Mouse (Mus musculus): ENCODE results near the gene Lepr. TPM values are rescaled to one million over a fixed set of nuclear protein-coding genes. Genes with fewer than 3 reads are reported as not detected.
"Not testable (repeated sequence)": the region's sequence is repeated elsewhere in the genome, so short reads cannot be mapped to it uniquely, and the experiment has no call there.

Lepr gene
- polyA plus RNA-seq, 1 experiment from 2014 or later = 3.9 TPM

DNA sequence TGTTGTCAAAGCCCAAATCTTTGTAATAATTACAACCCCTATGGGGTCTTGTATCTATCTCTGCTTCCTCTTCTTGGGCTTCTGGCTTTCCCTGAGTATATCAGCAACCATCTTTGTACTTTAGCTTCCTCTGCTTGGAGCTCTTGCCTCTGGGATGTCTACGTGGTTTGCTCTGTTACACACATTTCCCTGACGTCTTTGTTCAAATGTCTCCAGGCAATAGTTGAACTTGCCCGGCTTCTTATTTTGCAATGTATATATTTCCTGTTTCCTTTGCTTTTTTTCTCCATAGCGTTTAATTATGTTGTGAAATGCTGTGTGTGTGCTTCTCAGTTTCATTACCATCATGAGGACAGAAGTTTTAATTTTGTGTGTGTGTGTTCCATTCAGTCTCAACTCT, 4.5 kb downstream of the Lepr start:
- Histone ChIP-seq H3K4me1 (0 out of 2 replicates have a peak, but pooled peaks cover 9% of the 10 kb centered on the region), H3K9me3 (no peaks in the 10 kb centered on the region), H3K27ac (no peak overlapping the region), H3K36me3 (no peaks in the 10 kb centered on the region), H3K4me2 (replicated peaks) (no peak overlapping the region), H3K27me3 (replicated peaks) (peaks cover 17% of the 10 kb centered on the region), H3K4me3 (no peak overlapping the region), H3K9ac (no peak overlapping the region)
- 85% methylated on average over 4 of the region's 4 CpGs for WGBS
- ATAC-seq (ENCODE audit: low FRiP score, low read depth) = no peak

DNA sequence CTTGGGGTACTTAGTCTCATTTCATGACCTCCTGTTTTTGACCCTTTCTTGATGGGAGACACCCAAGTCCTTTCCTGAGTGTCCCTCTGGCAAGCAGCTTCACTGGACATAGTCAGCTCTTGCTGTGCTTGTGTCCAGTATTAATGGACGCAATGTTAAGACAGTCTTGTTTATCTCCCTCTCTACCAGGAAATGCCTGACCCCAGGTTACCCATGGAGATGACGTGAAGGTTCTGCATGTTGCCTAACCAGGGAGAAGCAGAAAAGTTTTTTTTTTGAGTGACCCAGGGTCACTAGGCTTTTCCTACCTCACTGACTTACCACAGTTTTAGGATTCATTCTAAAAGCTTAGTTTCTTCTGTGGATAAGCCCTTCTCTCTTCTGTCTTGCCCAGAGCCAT, 24.8 kb downstream of the Lepr start:
- Histone ChIP-seq H3K4me1 (no peaks in the 10 kb centered on the region), H3K27me3 (replicated peaks) (no peaks in the 10 kb centered on the region), H3K27ac (no peak overlapping the region), H3K9ac (no peak overlapping the region), H3K36me3 (no peaks in the 10 kb centered on the region), H3K4me2 (replicated peaks) (no peak overlapping the region), H3K4me3 (no peak overlapping the region), H3K9me3 (no peaks in the 10 kb centered on the region)
- WGBS = 74% methylated on average over 2 of the region's 2 CpGs
- no peak for ATAC-seq (ENCODE audit: low FRiP score, low read depth)

DNA sequence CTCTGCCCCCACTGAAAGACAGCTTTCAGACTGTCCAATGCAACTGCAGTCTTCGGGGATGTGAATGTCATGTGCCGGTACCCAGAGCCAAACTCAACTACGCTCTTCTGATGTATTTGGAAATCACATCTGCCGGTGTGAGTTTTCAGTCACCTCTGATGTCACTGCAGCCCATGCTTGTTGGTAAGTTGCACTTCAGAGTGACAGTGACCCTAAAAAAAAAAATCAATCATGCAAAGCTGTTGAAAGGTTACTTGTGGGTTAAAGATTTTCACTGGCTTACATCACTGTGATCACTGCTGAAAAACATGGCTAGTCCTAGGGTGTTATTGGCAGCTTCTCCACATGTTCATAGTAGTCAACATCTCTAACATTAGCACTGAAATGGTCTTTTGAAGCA, 28.3 kb downstream of the Lepr start:
- Histone ChIP-seq H3K9me3 (no peaks in the 10 kb centered on the region), H3K4me2 (replicated peaks) (no peak overlapping the region), H3K4me3 (no peak overlapping the region), H3K9ac (no peak overlapping the region), H3K4me1 (no peaks in the 10 kb centered on the region), H3K27ac (no peak overlapping the region), H3K27me3 (replicated peaks) (no peaks in the 10 kb centered on the region), H3K36me3 (no peaks in the 10 kb centered on the region)
- no peak for ATAC-seq (ENCODE audit: low FRiP score, low read depth)
- WGBS = 94% methylated on average over 4 of the region's 4 CpGs

DNA sequence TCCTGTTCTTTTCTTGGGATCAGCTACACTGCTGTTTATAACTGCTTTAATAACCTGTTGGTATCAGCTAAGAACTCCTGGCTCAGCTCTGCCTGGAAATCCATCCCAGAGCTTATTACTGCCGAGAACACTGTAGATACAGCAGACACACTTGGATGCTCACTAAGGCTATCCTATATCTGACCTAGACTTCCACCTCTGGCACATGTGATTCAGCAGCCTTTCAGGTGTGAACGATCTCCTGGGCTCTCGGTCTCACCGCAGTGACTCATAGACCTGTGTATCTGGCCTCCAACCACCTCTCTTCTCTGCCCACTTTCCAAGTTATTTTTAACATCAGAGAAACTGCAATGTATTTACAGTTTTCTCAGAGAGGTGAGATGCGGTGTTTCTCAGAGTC, 43.3 kb downstream of the Lepr start:
- no peak overlapping the region for H3K4me3 ChIP-seq
- H3K27ac ChIP-seq = no peak overlapping the region
- 90% methylated on average over 5 of the region's 5 CpGs for WGBS
- H3K9ac ChIP-seq = no peak overlapping the region
- H3K9me3 ChIP-seq = no peaks in the 10 kb centered on the region
- no peak overlapping the region for H3K4me2 ChIP-seq (replicated peaks)
- H3K36me3 ChIP-seq = no peaks in the 10 kb centered on the region
- no peak for ATAC-seq (ENCODE audit: low FRiP score, low read depth)
- H3K27me3 ChIP-seq (replicated peaks) = no peaks in the 10 kb centered on the region
- H3K4me1 ChIP-seq = no peaks in the 10 kb centered on the region

DNA sequence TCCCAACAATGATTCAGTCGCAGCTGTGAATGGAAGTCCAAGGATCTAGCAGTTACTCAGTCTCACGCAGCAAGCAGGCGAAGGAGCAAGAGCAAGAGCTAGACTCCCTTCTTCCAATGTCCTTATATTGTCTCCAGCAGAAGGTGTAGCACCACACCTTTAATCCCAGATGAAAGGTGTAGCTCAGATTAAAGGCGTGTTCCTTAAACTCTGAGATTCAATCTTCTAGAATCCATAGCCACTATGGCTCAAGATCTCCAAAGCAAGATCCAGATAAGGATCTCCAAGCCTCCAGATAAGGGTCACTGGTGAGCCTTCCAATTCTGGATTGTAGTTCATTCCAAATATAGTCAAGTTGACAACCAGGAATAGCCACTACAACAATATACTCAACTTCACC, 126.7 kb downstream of the Lepr start, which contains the start of gene B020004J07Rik:
TSS of gene B020004J07Rik (minus strand) at position 101 of the 400 bp plus-strand sequence.
- ATAC-seq (ENCODE audit: low FRiP score, low read depth); H3K36me3 ChIP-seq; H3K4me3 ChIP-seq; H3K9ac ChIP-seq; H3K4me1 ChIP-seq; H3K4me2 ChIP-seq (replicated peaks); H3K27ac ChIP-seq; H3K9me3 ChIP-seq; H3K27me3 ChIP-seq (replicated peaks): not testable (repeated sequence)
- WGBS = 98% methylated on average over 4 of the region's 4 CpGs

DNA sequence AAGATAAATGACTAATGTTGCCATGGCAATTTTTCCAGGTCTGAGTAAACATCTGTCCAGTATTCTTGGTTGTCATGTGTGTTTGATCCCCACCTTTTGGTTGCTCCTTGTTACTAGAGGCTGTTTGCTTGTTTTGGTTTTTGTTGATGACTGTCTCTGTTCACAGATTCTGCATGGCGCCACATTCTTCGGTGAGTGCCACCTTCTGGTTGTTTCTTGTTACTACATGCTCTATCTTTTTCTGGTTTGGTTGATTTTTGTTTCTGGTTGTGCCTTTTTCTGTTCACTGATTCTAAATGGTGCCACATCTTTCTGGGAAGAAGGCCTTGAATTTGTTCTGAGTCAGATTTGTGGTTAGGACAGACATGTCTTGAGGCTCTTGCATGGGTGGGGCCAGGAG, 133.7 kb downstream of the Lepr start:
- Histone ChIP-seq H3K4me2 (replicated peaks) (no peak overlapping the region), H3K9me3 (peaks cover 10% of the 10 kb centered on the region), H3K4me1 (no peaks in the 10 kb centered on the region), H3K9ac (no peak overlapping the region), H3K27me3 (replicated peaks) (no peaks in the 10 kb centered on the region), H3K27ac (no peak overlapping the region), H3K36me3 (no peaks in the 10 kb centered on the region), H3K4me3 (no peak overlapping the region)
- 79% methylated on average over 2 of the region's 2 CpGs for WGBS
- no peak for ATAC-seq (ENCODE audit: low FRiP score, low read depth)

DNA sequence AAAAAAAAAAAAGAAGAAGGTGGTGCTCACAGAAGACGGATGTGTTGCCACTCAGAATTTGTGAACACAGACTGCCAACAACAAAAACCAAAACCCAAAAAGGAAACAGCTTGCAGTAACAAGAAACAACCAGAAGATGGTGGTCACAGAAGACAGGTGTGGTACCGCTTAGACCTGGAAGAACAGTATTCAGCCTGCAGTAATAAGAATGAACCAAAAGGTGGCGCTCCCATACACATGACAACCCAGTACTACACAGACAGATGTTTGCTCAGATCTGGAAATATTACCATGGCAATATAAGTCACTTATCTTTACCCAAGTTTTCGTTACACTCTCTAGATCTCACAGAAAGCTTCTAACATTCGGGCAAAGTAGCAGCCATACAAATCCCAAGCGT, 143.7 kb downstream of the Lepr start:
- no peak overlapping the region for H3K27ac ChIP-seq
- 49% methylated on average over 6 of the region's 6 CpGs for WGBS
- no peaks in the 10 kb centered on the region for H3K27me3 ChIP-seq (replicated peaks)
- no peak overlapping the region for H3K9ac ChIP-seq
- no peaks in the 10 kb centered on the region for H3K36me3 ChIP-seq
- no peak for ATAC-seq (ENCODE audit: low FRiP score, low read depth)
- H3K9me3 ChIP-seq = no peaks in the 10 kb centered on the region
- H3K4me1 ChIP-seq = no peaks in the 10 kb centered on the region
- H3K4me2 ChIP-seq (replicated peaks) = no peak overlapping the region
- H3K4me3 ChIP-seq = no peak overlapping the region

DNA sequence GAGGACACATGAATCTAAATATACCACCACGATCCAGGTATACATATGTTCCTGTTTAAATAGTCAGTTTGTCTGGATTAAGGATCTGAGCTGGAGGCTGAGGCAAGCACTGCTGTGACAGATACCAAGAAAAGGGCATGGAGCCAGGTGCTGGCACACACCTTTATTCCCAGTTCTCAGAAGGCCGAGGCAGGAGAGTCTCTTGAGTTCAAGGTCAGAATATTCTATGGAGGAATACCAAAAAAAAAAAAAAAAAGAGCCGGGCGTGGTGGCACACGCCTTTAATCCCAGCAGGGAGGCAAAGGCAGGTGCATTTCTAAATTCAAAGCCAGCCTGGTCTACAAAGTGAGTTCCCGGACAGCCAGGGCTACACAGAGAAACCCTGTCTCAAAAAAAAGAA, 145.1 kb downstream of the Lepr start:
- Histone ChIP-seq H3K4me2 (replicated peaks) (no peak overlapping the region), H3K9me3 (no peaks in the 10 kb centered on the region), H3K27ac (no peak overlapping the region), H3K4me3 (no peak overlapping the region), H3K27me3 (replicated peaks) (no peaks in the 10 kb centered on the region), H3K9ac (no peak overlapping the region), H3K36me3 (no peaks in the 10 kb centered on the region), H3K4me1 (no peaks in the 10 kb centered on the region)
- no peak for ATAC-seq (ENCODE audit: low FRiP score, low read depth)
- WGBS = 89% methylated on average over 6 of the region's 6 CpGs

Other genes starting within 250 kb of the Lepr start
- gene Dnajc6, start 220.8 kb upstream of the Lepr start, polyA plus RNA-seq (2016; fragmentation: Nextera tagmentation; extraction: Ambion mirVana) = 17.8 and 22.6 TPM in 2 replicates
- gene Leprot, start 69.7 kb upstream of the Lepr start, polyA plus RNA-seq (2016; fragmentation: Nextera tagmentation; extraction: Ambion mirVana) = 70.4 and 73.8 TPM in 2 replicates
- not detected in 2 replicates for gene B020004J07Rik, start 126.6 kb downstream of the Lepr start, polyA plus RNA-seq (2016; fragmentation: Nextera tagmentation; extraction: Ambion mirVana)
- gene C130073F10Rik, start 176.4 kb downstream of the Lepr start, polyA plus RNA-seq (2016; fragmentation: Nextera tagmentation; extraction: Ambion mirVana) = not detected in 2 replicates
- gene Gm12800, start 191.7 kb downstream of the Lepr start, polyA plus RNA-seq (2016; fragmentation: Nextera tagmentation; extraction: Ambion mirVana) = not detected in 2 replicates
- not detected in 2 replicates for gene Gm12794, start 223.0 kb downstream of the Lepr start, polyA plus RNA-seq (2016; fragmentation: Nextera tagmentation; extraction: Ambion mirVana)